Mouse (Mus musculus) cortical plate, adult 2 months (tissue): ENCODE measurements around the gene Tex2.

Source experiments
- CTCF ChIP-seq: fragments of 200-500 bp; IDR thresholded peaks from 2 replicates; pipeline ENCODE4 v1.5.1; 2011; ENCODE audit warnings: mild to moderate bottlenecking, control low read depth, low read length; ENCODE audit not compliant: insufficient read depth; ENCODE audit errors: extremely low read depth
- POLR2A ChIP-seq: fragments of 200-500 bp; IDR thresholded peaks from 2 replicates; pipeline ENCODE4 v1.6.1; 2011; ENCODE audit warnings: mild to moderate bottlenecking, low read length, control low read depth; ENCODE audit not compliant: insufficient read depth; ENCODE audit errors: extremely low read depth

- TF ChIP-seq CTCF = no peak
- no peak for TF ChIP-seq POLR2A
Measured at GRCm38 (mm10) chr11:106465545-106465903, 147.7 kb downstream of the Tex2 start.
